Mouse (Mus musculus) lung, postnatal 10 days (tissue): ENCODE data around the gene Cldn34c1.
"Not testable (repeated sequence)": the region's sequence is repeated elsewhere in the genome, so short reads cannot be mapped to it uniquely, and the experiment has no call there.

Experiments used
- DNase-seq: peaks from one replicate; pipeline ENCODE4 v3.0.0; 2021

Cldn34c1 gene

GRCm38 (mm10) chrX:123103291-123104260 is at the start of gene Cldn34c1:
Cldn34c1 (plus strand) TSS chrX:123103495.
- DNase-seq, result peak; percentile 92

- DNase-seq, result no peak
These were observed 15.9 kb upstream of the Cldn34c1 start for GRCm38 (mm10) chrX:123087441-123087840.

- peak; percentile 3 for DNase-seq
These were observed 489 bp upstream of the Cldn34c1 start for GRCm38 (mm10) chrX:123102806-123103205.

GRCm38 (mm10) chrX:123104692-123105091 is 1.4 kb downstream of the Cldn34c1 start:
- peak; percentile 5 for DNase-seq

GRCm38 (mm10) chrX:123222381-123222780 is 119.1 kb downstream of the Cldn34c1 start, which contains the start of gene Srsx:
Srsx (minus strand) TSS chrX:123222481.
- not testable (repeated sequence) for DNase-seq
